Mouse (Mus musculus) spleen, adult 2 months (tissue): Measurements from ENCODE around the gene Bex1. TPM values are rescaled to one million over a fixed set of nuclear protein-coding genes. Genes with fewer than 3 reads are reported as not detected.

Experiments used
- DNase-seq, 2 experiments: peaks; one replicate each; pipeline versions ENCODE4 v3.0.0 to v3.0.0-alpha.2; 2012 to 2021; ENCODE audit warnings: low spot score in 2 of 2, low read depth in 1 of 2
- H3K27ac ChIP-seq: fragments of 200-500 bp; 2 replicates; pipeline ENCODE4 v1.5.1; 2012; ENCODE audit warnings: low read length, inconsistent platforms; ENCODE audit not compliant: insufficient read depth
- H3K27me3 ChIP-seq: fragments of 200-500 bp; 2 replicates; pipeline ENCODE4 v1.6.1; 2012; ENCODE audit warnings: mild to moderate bottlenecking, moderate library complexity, low read length, inconsistent platforms; ENCODE audit not compliant: control insufficient read depth, insufficient read depth
- H3K36me3 ChIP-seq: fragments of 200-500 bp; 2 replicates; pipeline ENCODE4 v1.6.1; 2012; ENCODE audit warnings: mild to moderate bottlenecking, low read length, inconsistent platforms; ENCODE audit not compliant: control insufficient read depth, insufficient read depth
- H3K4me1 ChIP-seq: fragments of 200-500 bp; 2 replicates; pipeline ENCODE4 v1.6.1; 2011; ENCODE audit warnings: inconsistent platforms; ENCODE audit not compliant: control insufficient read depth, insufficient read depth, insufficient read length
- H3K4me3 ChIP-seq: fragments of 200-500 bp; 2 replicates; pipeline ENCODE4 v1.5.1; 2011; ENCODE audit warnings: mild to moderate bottlenecking, inconsistent platforms; ENCODE audit not compliant: insufficient read depth, insufficient read length; ENCODE audit errors: extremely low read depth
- CTCF ChIP-seq: fragments of 200-500 bp; IDR thresholded peaks from 2 replicates; pipeline ENCODE4 v1.5.1; 2011; ENCODE audit warnings: mild to moderate bottlenecking, inconsistent platforms; ENCODE audit not compliant: insufficient read depth, insufficient read length, insufficient replicate concordance; ENCODE audit errors: extremely low read depth
- POLR2A ChIP-seq: fragments of 200-500 bp; IDR thresholded peaks from 2 replicates; pipeline ENCODE4 v1.6.1; 2011; ENCODE audit warnings: low read depth, low read length, inconsistent platforms
- WGBS: fragments of 180-500 bp; shearing (Covaris S2); methylation state at CpG from one replicate; pipeline ENCODE4 v1.1.7; 2018; 5-methylcytosine and 5-hydroxymethylcytosine counted together
- polyA plus RNA-seq: library from polyadenylated mRNA; depleted of rRNA; stranded (reverse); fragments of >200 nt; gene quantifications from 2 replicates; pipeline ENCODE4 v1.2.3, GENCODE M21; 2012

Bex1 gene
- polyA plus RNA-seq, 1 experiment: not detected

GRCm38 (mm10) chrX:136243181-136243580 is 27.9 kb upstream of the Bex1 start:
- Histone ChIP-seq H3K4me3 (no peak overlapping the region), H3K4me1 (no peaks in the 10 kb centered on the region), H3K27ac (no peak overlapping the region), H3K27me3 (no peaks in the 10 kb centered on the region), H3K36me3 (no peaks in the 10 kb centered on the region)
- 90% methylated on average over 2 of the region's 2 CpGs for WGBS
- TF ChIP-seq POLR2A (no peak), CTCF (no peak)
- no peak for DNase-seq

GRCm38 (mm10) chrX:136238118-136238517 is 22.8 kb upstream of the Bex1 start:
- Histone ChIP-seq H3K27ac (no peak overlapping the region), H3K36me3 (no peaks in the 10 kb centered on the region), H3K4me3 (no peak overlapping the region), H3K4me1 (no peaks in the 10 kb centered on the region), H3K27me3 (no peaks in the 10 kb centered on the region)
- TF ChIP-seq POLR2A (no peak), CTCF (no peak)
- WGBS: 38% methylated on average over 3 of the region's 3 CpGs
- peak in 1 of 2 experiments; percentile 7 for DNase-seq

- DNase-seq: no peak
- Histone ChIP-seq H3K4me1 (no peaks in the 10 kb centered on the region), H3K27ac (no peak overlapping the region), H3K27me3 (no peaks in the 10 kb centered on the region), H3K36me3 (no peaks in the 10 kb centered on the region), H3K4me3 (no peak overlapping the region)
- no peak for TF ChIP-seq CTCF
- no peak for TF ChIP-seq POLR2A
- 89% methylated on average over 5 of the region's 5 CpGs for WGBS
Measured at GRCm38 (mm10) chrX:136227768-136228167, 12.5 kb upstream of the Bex1 start.

- DNase-seq: no peak
- Histone ChIP-seq H3K27ac (no peak overlapping the region), H3K4me3 (no peak overlapping the region), H3K27me3 (no peaks in the 10 kb centered on the region), H3K36me3 (no peaks in the 10 kb centered on the region), H3K4me1 (no peaks in the 10 kb centered on the region)
- 73% methylated on average over 6 of the region's 6 CpGs for WGBS
- TF ChIP-seq CTCF (no peak), POLR2A (no peak)
Measured at GRCm38 (mm10) chrX:136223714-136224113, 8.4 kb upstream of the Bex1 start.

- no peak overlapping the region for H3K27ac ChIP-seq
Measured at GRCm38 (mm10) chrX:136216303-136216702, 990 bp upstream of the Bex1 start.

GRCm38 (mm10) chrX:136213396-136213795 is 1.9 kb downstream of the Bex1 start:
- no peak overlapping the region for H3K4me3 ChIP-seq
- 83% methylated on average over 2 of the region's 2 CpGs for WGBS

More at GRCm38 (mm10) chrX:136216303-136216702, 990 bp upstream of the Bex1 start:
- DNase-seq: no peak
- H3K4me1 ChIP-seq: no peaks in the 10 kb centered on the region
- no peak for TF ChIP-seq CTCF
- H3K27me3 ChIP-seq: no peaks in the 10 kb centered on the region
- no peak overlapping the region for H3K4me3 ChIP-seq
- H3K36me3 ChIP-seq: no peaks in the 10 kb centered on the region
- 65% methylated on average over 1 of the region's 1 CpGs for WGBS

GRCm38 (mm10) chrX:136204406-136204805 is 10.9 kb downstream of the Bex1 start:
- H3K4me1 ChIP-seq: no peaks in the 10 kb centered on the region
- TF ChIP-seq CTCF: no peak
- TF ChIP-seq POLR2A: no peak
- no peak overlapping the region for H3K4me3 ChIP-seq
- H3K36me3 ChIP-seq: no peaks in the 10 kb centered on the region
- DNase-seq: no peak
- no peak overlapping the region for H3K27ac ChIP-seq
- 79% methylated on average over 6 of the region's 6 CpGs for WGBS
- H3K27me3 ChIP-seq: no peaks in the 10 kb centered on the region

More at GRCm38 (mm10) chrX:136213396-136213795, 1.9 kb downstream of the Bex1 start:
- Histone ChIP-seq H3K27me3 (no peaks in the 10 kb centered on the region), H3K4me1 (no peaks in the 10 kb centered on the region), H3K36me3 (no peaks in the 10 kb centered on the region), H3K27ac (no peak overlapping the region)
- TF ChIP-seq POLR2A (no peak), CTCF (no peak)
- DNase-seq: no peak

GRCm38 (mm10) chrX:136203664-136204066 is 11.6 kb downstream of the Bex1 start, which contains the start of gene Tceal5:
Gene Tceal5 (minus strand): TSS chrX:136203876.
- no peak for DNase-seq
- H3K4me1 ChIP-seq: no peaks in the 10 kb centered on the region
- H3K4me3 ChIP-seq: no peak within 1 kb of the TSS
- H3K27me3 ChIP-seq: no peaks in the 10 kb centered on the region
- H3K27ac ChIP-seq: no peak within 1 kb of the TSS
- TF ChIP-seq POLR2A: no peak
- no peak for TF ChIP-seq CTCF
- WGBS: 34% methylated on average over 9 of the region's 9 CpGs
- no peaks in the 10 kb centered on the region for H3K36me3 ChIP-seq
